Mouse (Mus musculus): ENCODE data around the gene Eif5. TPM values are rescaled to one million over a fixed set of nuclear protein-coding genes. Genes with fewer than 3 reads are reported as not detected.

Gene Eif5
- total RNA-seq (2023): 792 TPM

GRCm38 (mm10) chr12:111537796-111538291 is at the start of gene Eif5:
Gene Eif5, plus strand, starts transcription at chr12:111538016.

GRCm38 (mm10) chr12:111574074-111574886 is 36.5 kb downstream of the Eif5 start, which contains the start of gene Mark3:
Gene Mark3, plus strand, starts transcription at chr12:111574523.

Other genes starting within 250 kb of the Eif5 start
- 4.0 TPM for gene Cdc42bpb, start 160.3 kb upstream of the Eif5 start, total RNA-seq (2023)
- gene Lbhd2, start 131.2 kb upstream of the Eif5 start, total RNA-seq (2023): not detected
- not detected for gene Exoc3l4, start 121.0 kb upstream of the Eif5 start, total RNA-seq (2023)
- 3.2 TPM for gene Tnfaip2, start 95.5 kb upstream of the Eif5 start, total RNA-seq (2023)
- not detected for gene Gm266, start 52.2 kb upstream of the Eif5 start, total RNA-seq (2023)
- gene Mark3, start 36.5 kb downstream of the Eif5 start, total RNA-seq (2023): 68.3 TPM
- 8.9 TPM for gene Ckb, start 134.3 kb downstream of the Eif5 start, total RNA-seq (2023)
- 16.2 TPM for gene Trmt61a, start 140.1 kb downstream of the Eif5 start, total RNA-seq (2023)
- 32.0 TPM for gene Bag5, start 175.2 kb downstream of the Eif5 start, total RNA-seq (2023)
- 26.0 TPM for gene Apopt1, start 175.2 kb downstream of the Eif5 start, total RNA-seq (2023)
- 72.8 TPM for gene Klc1, start 220.8 kb downstream of the Eif5 start, total RNA-seq (2023)